Mouse (Mus musculus) lung, postnatal 0 days (tissue): ENCODE data around the gene Anks1.

Source experiments
- CTCF ChIP-seq: IDR thresholded peaks from 2 replicates; pipeline ENCODE4 v1.5.1; 2016; ENCODE audit warnings: antibody characterized with exemption, mild to moderate bottlenecking
- EP300 ChIP-seq: IDR thresholded peaks from 2 replicates; pipeline ENCODE4 v1.6.1; 2016; ENCODE audit warnings: antibody characterized with exemption, mild to moderate bottlenecking, control low read depth

DNA sequence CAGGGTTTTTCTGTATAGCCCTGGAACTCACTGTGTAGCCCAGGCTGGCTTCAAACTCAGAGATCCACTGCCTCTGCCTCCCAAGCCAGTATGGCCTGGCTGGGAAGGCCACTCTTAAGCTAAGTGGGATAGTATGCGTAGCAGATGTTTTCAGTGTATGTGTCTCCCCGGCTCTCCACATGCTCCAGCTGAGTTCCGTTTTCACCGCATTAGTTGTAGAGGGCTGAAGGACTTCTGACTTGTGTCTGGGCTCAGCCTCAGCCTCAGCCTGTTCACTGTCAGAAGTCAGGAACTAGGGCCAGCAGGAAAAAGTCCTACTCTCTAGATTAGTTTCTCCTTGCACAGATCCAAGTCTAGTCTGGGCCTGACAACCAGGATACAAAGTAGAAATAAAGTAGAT, 7.3 kb downstream of the Anks1 start:
- TF ChIP-seq CTCF (no peak), EP300 (no peak)
